Mouse (Mus musculus) layer of hippocampus, adult 18-20 months (tissue): ENCODE results near the gene Atf1. TPM values are rescaled to one million over a fixed set of nuclear protein-coding genes. Genes with fewer than 3 reads are reported as not detected.

Experiments
- DNase-seq, 2 experiments: peaks; one replicate each; pipeline ENCODE4 v3.0.0; 2022; ENCODE audit warnings: low spot score in 2 of 2
- total RNA-seq, 2 experiments: library from RNA; stranded (reverse); gene quantifications; 2 replicates each; pipeline ENCODE4 v1.2.3; 2021

The Atf1 gene
- total RNA-seq, 2 experiments from 2014 or later, result 20.3 to 23.4 TPM

- peak; percentile 75 to 90 for DNase-seq
Observed at GRCm38 (mm10) chr15:100304019-100304991, 76.7 kb downstream of the Atf1 start, which contains the start of gene Mettl7a1. Mettl7a1 (plus strand) TSS chr15:100304140.

GRCm38 (mm10) chr15:100306201-100306600 lies 78.6 kb downstream of the Atf1 start:
- DNase-seq, result no peak

- peak in 1 of 2 experiments; percentile 42 for DNase-seq
Observed at GRCm38 (mm10) chr15:100307438-100308096, 79.9 kb downstream of the Atf1 start.

Other genes with a start within 250 kb of the Atf1 start
- gene Dip2b, start 189.2 kb upstream of the Atf1 start, total RNA-seq, result 10 to 100 TPM; 50.5 to 50.8 TPM
- gene Tmprss12, start 53.0 kb downstream of the Atf1 start, total RNA-seq, result not detected
- gene Mettl7a1, start 76.3 kb downstream of the Atf1 start, total RNA-seq, result 10 to 100 TPM; 45.8 to 48.5 TPM
- under 1 TPM; 0.30 to 0.57 TPM for gene Mettl7a3, start 107.1 kb downstream of the Atf1 start, total RNA-seq
- gene Methig1, start 125.3 kb downstream of the Atf1 start, total RNA-seq, result not detected
- under 1 TPM; 0.58 to 0.77 TPM for gene Mettl7a2, start 125.4 kb downstream of the Atf1 start, total RNA-seq
- not detected for gene Higd1c, start 136.7 kb downstream of the Atf1 start, total RNA-seq
- not detected for gene Gm5475, start 194.3 kb downstream of the Atf1 start, total RNA-seq
- gene Slc11a2, start 197.3 kb downstream of the Atf1 start, total RNA-seq, result 10 to 100 TPM; 55.4 to 58.7 TPM
- gene Letmd1, start 241.2 kb downstream of the Atf1 start, total RNA-seq, result 10 to 100 TPM; 58.4 to 61.4 TPM